Mouse (Mus musculus) megakaryocyte-erythroid progenitor cell, adult 5-6 weeks (primary cell): Measurements from ENCODE around the gene Mgrn1. TPM values are rescaled to one million over a fixed set of nuclear protein-coding genes. Genes with fewer than 3 reads are reported as not detected.

Experiments used
- ATAC-seq: replicated peaks from 2 replicates; pipeline ENCODE4 v1.8.0; 2016; ENCODE audit warnings: mild to moderate bottlenecking, inconsistent platforms; ENCODE audit not compliant: severe bottlenecking, poor library complexity, low FRiP score, low TSS enrichment
- total RNA-seq, 2 experiments: library from RNA; stranded (forward) in 1 of 2; stranded (reverse) in 1 of 2; fragments of 200-1000, 215-1000 nt in 1 of 2; fragments of >200 nt in 1 of 2; fragmentation: Nextera tagmentation in 1 of 2; gene quantifications; 2 replicates each; pipeline ENCODE4 v1.2.3; 2014 to 2017

Gene Mgrn1
- total RNA-seq (2014; fragmentation: Nextera tagmentation) (16.0 and 21.8 TPM in 2 replicates), total RNA-seq (2017) (8.7 and 13.3 TPM in 2 replicates)

DNA sequence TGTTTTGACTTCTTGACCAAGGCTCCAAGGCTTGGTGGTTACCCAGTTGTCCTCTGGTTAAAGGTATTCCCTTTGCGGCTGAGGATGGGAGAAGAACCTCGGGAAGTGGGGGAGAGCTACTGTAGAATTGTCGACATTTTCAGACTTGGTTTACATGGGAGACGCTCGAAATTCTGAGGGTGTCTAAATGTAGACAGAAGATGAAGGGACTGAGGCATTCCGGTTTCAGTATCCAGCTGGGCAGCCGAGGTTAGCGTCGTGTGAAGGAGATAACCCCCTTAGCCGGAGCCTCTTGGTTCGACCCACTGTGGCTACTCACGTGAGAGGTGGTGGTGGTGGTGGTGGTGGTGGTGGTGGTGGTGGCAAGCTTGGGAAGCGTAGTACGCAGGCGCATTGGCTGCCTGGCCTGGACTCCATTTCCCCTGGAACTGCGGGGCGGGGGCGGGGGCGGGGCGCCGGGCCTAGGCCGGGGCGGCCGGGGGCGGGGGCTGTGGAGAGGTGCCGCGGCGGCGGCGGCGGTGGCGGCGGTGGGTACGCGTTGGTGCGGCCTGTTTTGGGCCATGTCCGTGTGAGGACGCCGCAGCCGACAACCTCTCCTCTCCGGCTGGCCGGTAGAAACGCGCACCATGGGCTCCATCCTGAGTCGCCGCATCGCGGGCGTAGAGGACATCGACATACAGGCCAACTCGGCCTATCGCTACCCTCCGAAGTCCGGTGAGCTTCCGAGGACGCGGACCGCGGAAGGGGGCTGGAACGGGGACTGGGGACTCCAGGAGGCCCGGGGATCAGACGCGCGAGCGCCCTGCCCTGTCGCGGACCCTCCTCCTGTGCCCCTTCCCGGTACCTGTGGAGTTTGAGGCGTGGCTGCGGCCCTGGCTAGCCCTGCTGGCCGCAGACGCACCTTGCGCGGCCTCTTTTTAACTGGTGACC lies at the start of gene Mgrn1:
Mgrn1 (plus strand) TSS at position 490 of the 930 bp plus-strand sequence.
- ATAC-seq, result peak; percentile 78

DNA sequence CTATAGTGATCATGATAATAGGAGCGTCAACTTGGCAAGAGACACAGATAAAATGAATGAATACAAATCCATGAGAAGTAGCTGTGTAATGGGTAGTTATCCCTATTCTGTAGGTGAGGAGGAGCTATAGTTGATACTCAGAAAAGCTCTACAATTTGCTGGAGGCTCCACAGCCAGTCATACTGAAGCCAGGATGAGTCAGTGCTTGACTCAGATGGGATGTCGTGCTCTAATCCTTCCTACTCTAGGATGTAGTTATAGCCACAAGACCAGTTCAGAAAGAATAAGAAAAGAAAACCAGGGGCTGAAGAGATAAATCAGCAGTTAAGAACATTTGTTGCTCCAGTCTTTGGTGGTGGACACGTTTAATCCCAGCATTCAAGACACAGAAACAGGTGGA lies 48.4 kb upstream of the Mgrn1 start:
- ATAC-seq, result no peak

DNA sequence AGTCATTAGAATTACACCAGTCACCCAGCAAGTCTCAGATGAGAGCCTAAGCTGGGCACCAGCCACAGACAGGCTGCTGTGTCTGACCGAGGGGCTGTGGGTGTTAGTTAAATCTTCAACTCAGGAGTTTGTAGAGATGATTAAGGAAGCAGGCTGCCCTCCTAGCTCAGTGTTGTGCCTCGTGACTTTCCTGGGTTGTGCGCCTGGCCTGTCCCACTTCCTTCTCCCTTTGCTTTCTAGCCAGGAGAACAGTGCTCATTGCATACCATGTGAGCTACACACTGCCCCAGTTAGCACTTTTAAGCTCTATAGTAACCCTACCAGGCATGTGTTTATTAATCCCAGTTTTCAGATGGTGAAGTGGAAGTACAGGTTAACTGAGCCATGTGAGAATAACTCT lies 46.5 kb upstream of the Mgrn1 start:
- no peak for ATAC-seq

DNA sequence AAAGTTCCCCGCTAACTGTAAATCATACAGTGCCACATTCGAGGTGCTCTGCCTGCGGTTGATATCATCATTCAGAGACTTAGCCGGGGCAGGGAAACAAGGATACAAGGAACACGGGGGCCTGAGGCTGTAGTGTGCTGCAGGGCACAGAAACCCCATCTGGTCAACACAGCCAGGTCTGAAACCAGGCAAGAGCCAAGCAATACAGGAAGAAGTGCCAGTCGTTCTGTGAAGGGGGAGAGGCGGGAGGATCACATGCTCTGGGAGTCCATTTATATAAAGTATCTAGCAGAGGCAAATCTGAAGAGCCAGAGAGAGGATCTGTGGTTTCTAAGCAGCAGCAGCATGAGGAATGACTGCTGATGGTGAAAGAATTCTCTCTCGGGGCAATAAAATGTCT lies 45.8 kb upstream of the Mgrn1 start:
- ATAC-seq, result no peak

DNA sequence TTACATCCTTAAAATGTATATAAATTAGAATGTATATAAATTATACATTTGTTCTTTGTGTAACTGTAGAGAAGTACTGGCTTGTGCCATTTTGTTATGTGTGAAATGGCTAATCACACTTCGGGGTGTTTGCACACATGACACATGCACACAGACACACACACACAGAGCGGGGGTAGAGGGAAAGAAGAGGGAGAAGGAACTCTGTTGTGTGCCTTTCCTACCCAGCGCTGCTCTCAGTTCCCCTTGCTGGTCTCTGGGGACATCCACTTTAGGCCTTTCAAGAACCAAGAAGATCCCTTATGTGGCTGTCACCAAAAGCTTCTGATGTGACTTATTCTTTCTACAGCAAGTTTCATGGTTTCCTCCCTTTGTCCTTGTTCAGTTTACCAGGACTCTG lies 39.0 kb upstream of the Mgrn1 start:
- no peak for ATAC-seq

DNA sequence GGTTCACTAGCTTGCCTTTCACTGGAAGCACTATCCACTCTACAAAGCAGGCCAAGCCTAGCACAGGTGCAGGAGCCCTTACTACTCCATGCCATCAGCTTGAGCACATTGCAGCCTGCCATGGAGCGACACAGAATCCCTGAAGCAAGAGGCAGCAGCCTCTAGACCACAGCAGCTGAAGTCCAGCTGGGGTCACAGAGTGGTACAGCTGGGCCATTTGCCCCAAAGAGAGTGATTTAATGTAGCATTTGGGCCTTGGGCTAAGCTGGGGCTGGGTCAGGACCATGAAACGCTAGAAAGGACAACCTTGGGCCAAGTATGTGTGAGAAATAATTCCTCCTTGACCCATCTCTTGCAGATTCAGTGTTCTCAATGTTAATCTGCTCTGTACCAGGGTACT lies 38.0 kb upstream of the Mgrn1 start:
- no peak for ATAC-seq

DNA sequence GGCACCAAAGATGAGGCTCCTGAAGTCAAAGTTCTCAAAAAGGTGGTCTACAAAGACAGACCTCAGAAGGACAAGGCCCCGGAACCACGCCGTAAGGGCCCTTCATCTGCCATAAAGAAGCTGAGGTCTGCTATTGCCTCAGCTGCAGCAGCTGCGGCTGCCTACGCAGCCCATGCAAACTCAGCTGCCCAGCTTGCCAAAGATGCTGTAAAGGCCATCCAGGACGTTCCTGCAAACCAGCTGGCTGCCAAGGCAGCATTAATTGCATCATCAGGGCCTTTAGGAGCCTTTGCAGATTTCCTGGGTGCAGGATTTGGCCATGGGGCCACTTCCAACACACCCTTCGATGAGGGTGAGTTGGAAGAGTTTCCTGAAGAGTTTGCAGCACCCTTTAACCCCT lies 35.7 kb upstream of the Mgrn1 start:
- no peak for ATAC-seq

DNA sequence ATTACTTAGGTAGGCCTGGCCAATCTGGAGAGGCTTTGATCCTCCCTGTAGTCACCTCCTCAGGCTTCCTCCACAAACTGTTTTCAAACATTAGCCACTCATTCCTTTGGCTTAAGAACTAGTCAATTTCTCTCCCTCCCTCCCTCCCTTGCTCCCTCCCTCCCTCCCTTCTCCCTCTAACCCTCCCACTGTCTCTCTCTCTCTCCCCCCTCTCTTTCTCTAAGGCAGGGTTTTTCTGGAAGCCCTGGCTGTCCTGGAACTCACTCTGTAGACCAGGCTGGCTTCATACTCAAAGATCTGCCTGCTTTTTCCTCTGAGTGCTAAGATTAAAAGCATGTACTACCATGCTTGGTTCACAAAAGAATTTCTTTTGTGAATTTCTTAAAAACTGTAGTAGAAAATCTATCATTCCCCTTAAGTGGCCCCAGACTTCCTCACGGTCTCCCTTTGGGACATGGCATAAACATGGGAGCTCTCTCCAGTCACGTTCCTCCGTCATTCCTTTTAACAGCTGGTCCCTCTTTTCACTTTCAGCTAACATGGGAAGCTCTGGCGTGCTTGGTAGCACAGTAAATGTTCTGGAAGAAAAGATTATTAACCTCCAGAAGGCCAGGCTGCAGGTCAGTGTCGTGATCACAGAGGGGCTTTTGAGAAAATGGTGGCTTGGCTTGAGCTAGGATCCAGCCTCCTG lies 35.0 kb upstream of the Mgrn1 start:
- ATAC-seq, result no peak

DNA sequence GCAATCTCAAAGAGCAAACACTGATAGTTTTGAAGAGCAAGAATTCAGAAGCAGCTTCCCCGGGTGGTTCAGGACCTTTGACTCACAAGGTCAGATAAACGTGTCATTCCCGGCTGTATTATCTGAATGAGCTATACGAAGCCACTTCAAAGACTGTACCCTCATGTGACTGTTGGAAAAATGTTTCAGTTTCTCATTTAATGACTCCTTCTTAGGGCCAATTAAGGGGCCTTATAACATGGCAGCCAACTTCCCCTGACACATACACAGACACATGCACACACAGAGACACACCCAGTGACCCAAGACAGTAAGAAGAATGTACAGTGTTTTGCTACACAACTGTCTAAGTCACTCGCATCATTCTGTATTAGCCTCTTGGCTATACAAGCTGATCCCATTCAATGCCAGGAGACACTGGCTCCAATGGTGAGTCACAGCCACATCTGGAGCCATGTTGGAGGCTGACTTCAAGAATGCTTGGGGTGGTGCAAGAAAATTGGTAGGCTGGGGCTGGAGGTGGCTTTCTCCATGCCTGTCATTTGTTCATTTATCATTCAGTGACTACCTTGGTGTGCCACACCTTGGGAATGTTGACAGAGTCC lies 30.9 kb upstream of the Mgrn1 start:
- no peak for ATAC-seq

DNA sequence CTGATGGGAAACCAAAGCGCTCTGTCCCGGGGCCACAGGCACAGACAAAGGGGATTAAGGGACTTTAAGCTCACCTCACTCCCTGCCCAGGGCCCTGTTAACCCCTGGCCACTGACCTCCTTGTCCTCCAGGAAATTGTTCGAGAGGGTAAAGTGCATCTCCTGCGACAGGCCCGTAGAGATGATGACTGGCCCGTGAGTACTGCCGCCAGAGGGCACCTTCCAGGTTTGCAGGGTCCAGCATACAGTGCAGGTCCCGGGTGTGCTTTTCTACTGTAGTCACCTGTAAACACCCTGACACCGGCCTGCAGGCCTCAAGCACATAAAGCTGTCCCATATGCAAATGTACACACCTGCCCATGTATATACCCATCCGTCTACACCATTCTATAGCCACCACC lies 24.7 kb upstream of the Mgrn1 start:
- no peak for ATAC-seq

DNA sequence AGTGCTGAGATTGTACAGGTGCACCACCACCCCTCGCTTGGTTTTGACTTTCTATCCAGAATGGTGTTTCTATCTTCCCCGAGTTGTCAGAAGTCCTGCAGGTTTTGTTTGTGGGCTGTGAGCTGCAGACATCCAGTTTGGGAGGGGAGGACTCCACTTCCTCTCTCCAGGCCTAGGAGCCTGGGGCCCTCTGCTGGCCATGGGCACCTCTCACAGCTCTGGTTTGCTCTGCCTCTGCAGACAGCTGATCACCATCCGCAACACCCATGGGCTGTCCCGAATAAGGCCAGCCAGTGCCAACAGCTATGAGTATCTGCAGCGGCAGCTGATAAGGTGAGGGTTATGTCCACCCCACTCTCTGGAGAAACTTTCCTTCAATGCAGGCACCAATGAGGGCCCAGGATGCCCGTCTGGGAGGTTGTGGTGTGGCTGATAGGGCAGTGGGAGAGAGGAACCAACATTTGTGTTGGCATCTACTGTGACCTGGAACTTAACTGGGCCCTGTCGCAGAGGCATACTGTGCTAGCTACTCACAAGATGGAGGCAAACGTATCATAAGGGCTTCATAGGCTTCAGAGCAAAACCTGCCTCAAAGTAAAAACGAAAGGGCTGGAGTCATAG lies 23.1 kb upstream of the Mgrn1 start:
- peak; percentile 99 for ATAC-seq

DNA sequence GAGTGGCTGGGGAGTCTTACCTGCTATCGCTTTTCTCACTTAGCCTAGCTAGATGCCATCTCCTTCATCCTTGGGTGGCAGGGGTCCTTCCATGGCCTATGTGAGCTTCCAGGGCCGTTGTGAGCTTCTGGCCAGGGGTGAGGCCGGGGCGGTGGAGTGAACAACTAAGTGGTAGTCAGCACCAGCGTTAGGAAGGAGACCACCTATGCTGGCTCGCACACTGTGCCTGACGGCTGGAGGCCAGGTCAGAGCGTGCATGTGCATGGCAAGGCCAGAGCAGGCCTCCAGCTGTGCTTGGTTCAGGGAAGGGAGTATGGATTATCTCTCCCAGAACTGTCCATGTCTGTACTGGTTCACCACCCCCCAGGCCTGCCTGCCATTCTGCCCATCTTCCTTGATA lies 22.3 kb upstream of the Mgrn1 start:
- no peak for ATAC-seq

DNA sequence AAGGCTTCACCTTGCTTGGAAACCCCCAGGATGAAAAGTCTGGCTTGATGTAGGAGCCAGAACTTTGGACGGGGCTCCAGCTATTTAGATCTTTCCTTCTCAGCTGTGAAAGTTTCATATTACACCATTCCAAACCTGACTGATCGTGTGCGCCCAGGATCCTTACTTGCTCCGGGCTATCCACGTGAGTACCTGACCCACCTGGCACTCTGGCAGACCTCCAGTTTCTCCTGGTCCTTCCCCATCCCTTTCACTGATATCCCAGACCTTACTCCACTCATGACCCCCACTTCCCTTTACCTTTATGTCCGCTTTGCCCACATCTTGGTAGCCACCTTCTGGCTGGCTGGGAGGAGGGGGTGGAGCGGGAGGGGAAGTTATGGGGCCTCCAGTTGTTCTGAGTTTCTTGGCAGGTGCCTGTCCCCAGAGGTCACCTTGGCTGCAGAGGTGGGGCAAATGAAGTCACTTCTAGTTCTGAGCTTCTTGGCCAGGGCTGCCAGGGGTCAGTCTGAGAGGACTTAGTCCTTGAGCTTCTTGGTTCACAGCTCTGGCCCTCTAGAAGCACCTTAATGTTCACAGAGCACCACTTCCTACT lies 19.9 kb upstream of the Mgrn1 start:
- no peak for ATAC-seq

DNA sequence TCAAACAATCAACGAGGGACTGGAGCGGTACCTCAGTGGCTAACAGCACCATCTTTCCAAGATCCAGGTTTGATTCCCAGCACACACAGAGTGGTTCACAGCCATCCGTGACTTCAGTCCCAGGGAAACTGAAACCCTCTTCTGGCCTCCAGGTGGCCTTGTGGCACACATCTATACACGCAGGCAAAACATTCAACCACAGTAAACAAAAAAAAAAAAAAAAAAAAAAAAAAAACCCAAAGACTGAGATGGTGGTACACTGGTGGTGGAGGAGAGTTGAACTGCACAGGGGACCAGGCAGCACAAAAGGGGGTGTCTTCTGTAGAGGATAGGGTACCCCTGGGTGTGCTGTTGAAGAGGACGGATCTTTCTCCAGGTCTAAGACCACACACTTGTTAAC lies 15.6 kb upstream of the Mgrn1 start:
- ATAC-seq, result no peak

DNA sequence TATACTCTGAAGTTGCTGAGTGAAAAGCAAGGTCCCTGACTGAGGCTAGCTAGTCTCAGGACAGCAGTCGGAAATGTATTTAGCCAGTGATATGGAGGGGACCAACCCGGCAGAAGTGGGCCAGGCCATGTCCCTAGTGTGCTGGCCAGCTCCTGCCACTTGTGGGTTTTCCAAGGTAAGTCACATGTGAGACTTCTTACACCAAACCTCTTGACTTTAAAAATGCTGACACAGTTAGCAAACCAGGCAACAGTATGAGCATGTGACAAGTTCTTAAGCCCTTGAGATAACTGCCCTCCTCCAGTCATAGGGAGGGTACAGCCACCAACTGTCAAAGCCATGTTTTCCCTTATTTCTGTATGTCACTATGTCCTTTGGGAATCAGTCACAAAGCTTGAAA lies 14.1 kb upstream of the Mgrn1 start:
- ATAC-seq, result no peak

DNA sequence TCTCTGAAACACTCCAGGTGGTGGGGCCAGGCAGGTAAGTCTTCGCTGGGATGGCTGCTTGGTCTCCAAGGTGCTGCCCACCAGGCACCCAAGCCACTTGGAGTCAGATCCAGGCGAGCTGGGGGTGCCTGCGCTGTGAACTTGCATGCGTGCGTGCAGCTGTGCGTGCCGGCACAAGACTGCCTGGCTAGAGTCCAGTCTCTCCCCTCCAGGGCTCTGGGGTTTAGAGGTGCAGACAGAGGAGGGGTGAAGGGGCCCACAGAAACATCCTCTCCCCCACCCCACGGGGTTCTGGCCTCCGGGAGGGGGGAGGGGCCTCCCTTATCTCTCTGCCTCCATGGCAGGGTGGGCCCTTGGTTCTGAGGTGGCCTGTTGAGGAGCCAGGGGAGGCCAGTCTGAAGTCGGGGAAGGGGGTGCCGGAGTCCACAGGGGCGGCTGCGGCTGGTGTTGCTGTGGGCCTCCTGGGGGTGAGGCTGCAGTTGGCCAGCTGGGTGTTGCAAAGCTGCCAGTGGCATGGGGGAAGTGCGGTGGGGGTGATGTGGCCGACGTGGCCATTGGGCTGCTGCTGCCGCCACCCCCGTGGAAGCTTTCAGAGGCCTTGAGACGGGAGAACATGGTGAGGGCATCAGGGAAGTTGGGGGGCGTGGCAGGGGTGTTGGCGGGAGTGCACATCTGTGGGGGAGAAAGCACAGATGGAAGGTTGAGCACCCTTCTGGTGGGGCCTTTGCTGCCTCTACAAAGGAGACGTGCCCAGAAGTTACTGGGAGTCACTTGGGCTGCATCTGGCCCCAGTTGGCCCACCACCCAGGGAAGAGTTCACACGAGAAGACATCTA lies 10.6 kb upstream of the Mgrn1 start:
- ATAC-seq, result no peak

DNA sequence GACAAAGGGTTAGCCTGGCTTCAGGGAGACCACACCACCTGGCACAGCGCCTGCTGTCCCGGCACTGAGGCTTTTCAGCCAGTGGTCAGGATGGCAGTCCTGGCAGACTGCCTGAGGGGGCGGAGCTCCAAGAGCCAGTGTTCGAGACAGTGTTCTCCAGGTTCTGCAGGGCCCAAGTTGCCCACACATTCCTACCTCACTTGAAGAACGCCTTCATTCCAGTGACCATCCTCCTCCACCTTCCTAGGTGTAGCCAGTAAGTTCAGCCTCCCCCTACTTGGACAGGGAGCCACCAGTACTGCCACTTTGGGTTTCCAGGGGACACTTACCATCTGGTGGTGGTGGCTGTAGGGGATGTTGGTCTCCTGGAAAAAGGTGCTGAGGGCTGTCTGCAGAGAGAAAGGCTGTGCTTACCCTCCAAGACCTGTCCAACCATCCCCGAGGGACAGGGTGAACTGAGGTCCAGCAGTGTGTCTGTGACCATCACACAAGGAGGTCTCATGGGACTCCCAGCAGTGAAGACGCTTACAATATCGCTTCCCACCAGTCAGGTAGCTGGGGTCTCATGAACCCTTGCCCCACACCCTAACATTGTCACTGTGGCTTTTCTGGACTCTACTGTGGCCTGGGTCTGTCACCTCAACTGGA lies 9.9 kb upstream of the Mgrn1 start:
- ATAC-seq, result no peak

DNA sequence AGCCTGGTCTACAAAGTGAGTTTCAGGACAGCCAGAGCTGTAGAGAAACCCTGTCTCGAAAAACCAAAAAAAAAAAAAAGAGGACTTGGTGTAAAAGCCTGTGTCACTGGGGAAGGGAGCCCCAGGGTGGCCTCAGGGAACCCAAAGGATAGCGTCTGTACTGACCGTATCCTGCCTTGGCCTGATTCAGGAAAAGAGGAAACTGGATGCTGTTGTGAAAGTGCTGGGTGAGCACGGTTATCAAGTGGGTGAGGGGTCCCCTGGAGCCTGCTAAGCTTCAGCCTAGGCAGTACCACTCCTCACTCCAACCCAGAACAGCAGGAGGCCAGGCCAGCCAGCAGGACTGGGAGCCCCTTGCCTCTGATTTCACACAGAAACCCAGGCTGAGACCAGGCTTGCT lies 8.9 kb upstream of the Mgrn1 start:
- ATAC-seq, result no peak
